Mouse (Mus musculus): ENCODE results near the gene Otop2. TPM values are rescaled to one million over a fixed set of nuclear protein-coding genes. Genes with fewer than 3 reads are reported as not detected.

Otop2 gene
- polyA plus RNA-seq, 1 experiment from 2014 or later: 0.24 TPM

- no peak overlapping the region for H3K9ac ChIP-seq (replicated peaks; ENCODE audit: low read depth, low read length)
- H3K4me3 ChIP-seq (replicated peaks; ENCODE audit: low read length): no peak overlapping the region
- no peak overlapping the region for H3K4me2 ChIP-seq (ENCODE audit: low read length)
- no peak for ATAC-seq
- H3K27me3 ChIP-seq (replicated peaks; ENCODE audit: control insufficient read depth, insufficient read depth, low read length): no peaks in the 10 kb centered on the region
- peaks cover 18% of the 10 kb centered on the region for H3K4me1 ChIP-seq (replicated peaks; ENCODE audit: control insufficient read depth, insufficient read depth, low read length)
- WGBS: 86% methylated on average over 8 of the region's 8 CpGs
- H3K9me3 ChIP-seq (ENCODE audit: control insufficient read depth, low read length): no peaks in the 10 kb centered on the region
- no peak overlapping the region for H3K27ac ChIP-seq (ENCODE audit: low read length)
- H3K36me3 ChIP-seq (ENCODE audit: control insufficient read depth, insufficient read depth): no peaks in the 10 kb centered on the region
Observed at GRCm38 (mm10) chr11:115282723-115283485, 24.1 kb upstream of the Otop2 start.

GRCm38 (mm10) chr11:115283486-115283765, 23.5 kb upstream of the Otop2 start:
- no peaks in the 10 kb centered on the region for H3K9me3 ChIP-seq (ENCODE audit: control insufficient read depth, low read length)
- no peak overlapping the region for H3K27ac ChIP-seq (ENCODE audit: low read length)
- no peak overlapping the region for H3K4me3 ChIP-seq (replicated peaks; ENCODE audit: low read length)
- H3K9ac ChIP-seq (replicated peaks; ENCODE audit: low read depth, low read length): no peak overlapping the region
- H3K36me3 ChIP-seq (ENCODE audit: control insufficient read depth, insufficient read depth): no peaks in the 10 kb centered on the region
- no peak overlapping the region for H3K4me2 ChIP-seq (ENCODE audit: low read length)
- H3K4me1 ChIP-seq (replicated peaks; ENCODE audit: control insufficient read depth, insufficient read depth, low read length): peaks cover 15% of the 10 kb centered on the region
- 71% methylated on average over 9 of the region's 9 CpGs for WGBS
- H3K27me3 ChIP-seq (replicated peaks; ENCODE audit: control insufficient read depth, insufficient read depth, low read length): no peaks in the 10 kb centered on the region
- ATAC-seq: no peak

- Histone ChIP-seq H3K4me2 (ENCODE audit: low read length) (no peak overlapping the region), H3K27ac (ENCODE audit: low read length) (no peak overlapping the region), H3K4me1 (replicated peaks; ENCODE audit: control insufficient read depth, insufficient read depth, low read length) (peaks cover 15% of the 10 kb centered on the region), H3K9ac (replicated peaks; ENCODE audit: low read depth, low read length) (no peak overlapping the region), H3K36me3 (ENCODE audit: control insufficient read depth, insufficient read depth) (no peaks in the 10 kb centered on the region), H3K27me3 (replicated peaks; ENCODE audit: control insufficient read depth, insufficient read depth, low read length) (no peaks in the 10 kb centered on the region), H3K4me3 (replicated peaks; ENCODE audit: low read length) (no peak overlapping the region), H3K9me3 (ENCODE audit: control insufficient read depth, low read length) (no peaks in the 10 kb centered on the region)
- no peak for ATAC-seq
- WGBS: 86% methylated on average over 12 of the region's 12 CpGs
Observed at GRCm38 (mm10) chr11:115283891-115284620, 22.9 kb upstream of the Otop2 start.

- no peak for ATAC-seq
- Histone ChIP-seq H3K9me3 (ENCODE audit: control insufficient read depth, low read length) (no peaks in the 10 kb centered on the region), H3K36me3 (ENCODE audit: control insufficient read depth, insufficient read depth) (no peaks in the 10 kb centered on the region), H3K4me3 (replicated peaks; ENCODE audit: low read length) (no peak overlapping the region), H3K4me2 (ENCODE audit: low read length) (no peak overlapping the region), H3K27me3 (replicated peaks; ENCODE audit: control insufficient read depth, insufficient read depth, low read length) (no peaks in the 10 kb centered on the region), H3K4me1 (replicated peaks; ENCODE audit: control insufficient read depth, insufficient read depth, low read length) (peaks cover 15% of the 10 kb centered on the region), H3K9ac (replicated peaks; ENCODE audit: low read depth, low read length) (no peak overlapping the region), H3K27ac (ENCODE audit: low read length) (no peak overlapping the region)
- 75% methylated on average over 4 of the region's 4 CpGs for WGBS
Observed at GRCm38 (mm10) chr11:115285282-115285681, 21.7 kb upstream of the Otop2 start.

- peak; percentile 49; the same call in 1 of the 2 replicates for ATAC-seq
- H3K9ac ChIP-seq (replicated peaks; ENCODE audit: low read depth, low read length): no peak overlapping the region
- peaks cover 15% of the 10 kb centered on the region for H3K4me1 ChIP-seq (replicated peaks; ENCODE audit: control insufficient read depth, insufficient read depth, low read length)
- peak overlapping the region; percentile 10; the same call in 1 of the 2 replicates for H3K4me2 ChIP-seq (ENCODE audit: low read length)
- 64% methylated on average over 19 of the region's 19 CpGs for WGBS
- peak overlapping the region; percentile 39 for H3K27ac ChIP-seq (ENCODE audit: low read length)
- no peaks in the 10 kb centered on the region for H3K27me3 ChIP-seq (replicated peaks; ENCODE audit: control insufficient read depth, insufficient read depth, low read length)
- no peak overlapping the region for H3K4me3 ChIP-seq (replicated peaks; ENCODE audit: low read length)
- no peaks in the 10 kb centered on the region for H3K9me3 ChIP-seq (ENCODE audit: control insufficient read depth, low read length)
- H3K36me3 ChIP-seq (ENCODE audit: control insufficient read depth, insufficient read depth): no peaks in the 10 kb centered on the region
Observed at GRCm38 (mm10) chr11:115286201-115286993, 20.6 kb upstream of the Otop2 start.

GRCm38 (mm10) chr11:115287386-115287785, 19.6 kb upstream of the Otop2 start:
- no peak overlapping the region for H3K4me2 ChIP-seq (ENCODE audit: low read length)
- no peak overlapping the region for H3K4me3 ChIP-seq (replicated peaks; ENCODE audit: low read length)
- peaks cover 15% of the 10 kb centered on the region for H3K4me1 ChIP-seq (replicated peaks; ENCODE audit: control insufficient read depth, insufficient read depth, low read length)
- no peaks in the 10 kb centered on the region for H3K36me3 ChIP-seq (ENCODE audit: control insufficient read depth, insufficient read depth)
- no peak overlapping the region for H3K27ac ChIP-seq (ENCODE audit: low read length)
- H3K9me3 ChIP-seq (ENCODE audit: control insufficient read depth, low read length): no peaks in the 10 kb centered on the region
- H3K9ac ChIP-seq (replicated peaks; ENCODE audit: low read depth, low read length): no peak overlapping the region
- WGBS: 77% methylated on average over 5 of the region's 5 CpGs
- ATAC-seq: no peak
- H3K27me3 ChIP-seq (replicated peaks; ENCODE audit: control insufficient read depth, insufficient read depth, low read length): no peaks in the 10 kb centered on the region

GRCm38 (mm10) chr11:115288305-115288704, 18.7 kb upstream of the Otop2 start:
- Histone ChIP-seq H3K27me3 (replicated peaks; ENCODE audit: control insufficient read depth, insufficient read depth, low read length) (no peaks in the 10 kb centered on the region), H3K27ac (ENCODE audit: low read length) (no peak overlapping the region), H3K4me2 (ENCODE audit: low read length) (no peak overlapping the region), H3K36me3 (ENCODE audit: control insufficient read depth, insufficient read depth) (no peaks in the 10 kb centered on the region), H3K4me3 (replicated peaks; ENCODE audit: low read length) (no peak overlapping the region), H3K9me3 (ENCODE audit: control insufficient read depth, low read length) (no peaks in the 10 kb centered on the region), H3K4me1 (replicated peaks; ENCODE audit: control insufficient read depth, insufficient read depth, low read length) (peaks cover 15% of the 10 kb centered on the region), H3K9ac (replicated peaks; ENCODE audit: low read depth, low read length) (no peak overlapping the region)
- ATAC-seq: no peak
- WGBS: 77% methylated on average over 2 of the region's 2 CpGs

GRCm38 (mm10) chr11:115289885-115290284, 17.1 kb upstream of the Otop2 start:
- no peak overlapping the region for H3K4me3 ChIP-seq (replicated peaks; ENCODE audit: low read length)
- H3K9ac ChIP-seq (replicated peaks; ENCODE audit: low read depth, low read length): no peak overlapping the region
- no peak for ATAC-seq
- no peaks in the 10 kb centered on the region for H3K9me3 ChIP-seq (ENCODE audit: control insufficient read depth, low read length)
- H3K27me3 ChIP-seq (replicated peaks; ENCODE audit: control insufficient read depth, insufficient read depth, low read length): no peaks in the 10 kb centered on the region
- WGBS: 82% methylated on average over 8 of the region's 8 CpGs
- peaks cover 15% of the 10 kb centered on the region for H3K4me1 ChIP-seq (replicated peaks; ENCODE audit: control insufficient read depth, insufficient read depth, low read length)
- H3K36me3 ChIP-seq (ENCODE audit: control insufficient read depth, insufficient read depth): no peaks in the 10 kb centered on the region
- no peak overlapping the region for H3K27ac ChIP-seq (ENCODE audit: low read length)
- H3K4me2 ChIP-seq (ENCODE audit: low read length): no peak overlapping the region

GRCm38 (mm10) chr11:115290314-115290713, 16.6 kb upstream of the Otop2 start:
- H3K4me3 ChIP-seq (replicated peaks; ENCODE audit: low read length): no peak overlapping the region
- no peak overlapping the region for H3K9ac ChIP-seq (replicated peaks; ENCODE audit: low read depth, low read length)
- H3K27me3 ChIP-seq (replicated peaks; ENCODE audit: control insufficient read depth, insufficient read depth, low read length): no peaks in the 10 kb centered on the region
- no peak for ATAC-seq
- no peak overlapping the region for H3K4me2 ChIP-seq (ENCODE audit: low read length)
- no peaks in the 10 kb centered on the region for H3K9me3 ChIP-seq (ENCODE audit: control insufficient read depth, low read length)
- WGBS: 89% methylated on average over 1 of the region's 1 CpGs
- no peaks in the 10 kb centered on the region for H3K36me3 ChIP-seq (ENCODE audit: control insufficient read depth, insufficient read depth)
- H3K27ac ChIP-seq (ENCODE audit: low read length): no peak overlapping the region
- H3K4me1 ChIP-seq (replicated peaks; ENCODE audit: control insufficient read depth, insufficient read depth, low read length): peaks cover 15% of the 10 kb centered on the region

All from forebrain, embryonic 16.5 days (tissue).